Mouse (Mus musculus): ENCODE results near the gene Car15.
A peak's percentile ranks its signal among the peaks of the same experiment; 100 is the strongest.

Car15 gene

GRCm38 (mm10) chr16:17801777-17802455, 36.2 kb downstream of the Car15 start:
- DNase-seq (ENCODE audit: low spot score) = no peak

- no peak for DNase-seq (ENCODE audit: low spot score)
Observed at GRCm38 (mm10) chr16:17799584-17799983, 38.6 kb downstream of the Car15 start.

- DNase-seq (ENCODE audit: low spot score) = peak; percentile 72
Observed at GRCm38 (mm10) chr16:17798321-17799180, 39.6 kb downstream of the Car15 start.

- DNase-seq (ENCODE audit: low spot score) = peak; percentile 43
Observed at GRCm38 (mm10) chr16:17797812-17798311, 40.3 kb downstream of the Car15 start.

- DNase-seq (ENCODE audit: low spot score) = peak; percentile 48
Observed at GRCm38 (mm10) chr16:17796971-17797811, 41.0 kb downstream of the Car15 start, which contains the start of gene Scarf2. Gene Scarf2, plus strand, starts transcription at chr16:17797282.

GRCm38 (mm10) chr16:17796519-17796918, 41.6 kb downstream of the Car15 start:
- DNase-seq (ENCODE audit: low spot score) = no peak

- DNase-seq (ENCODE audit: low spot score) = no peak
Observed at GRCm38 (mm10) chr16:17795643-17796042, 42.5 kb downstream of the Car15 start.

GRCm38 (mm10) chr16:17794047-17794446, 44.1 kb downstream of the Car15 start:
- DNase-seq (ENCODE audit: low spot score) = no peak

GRCm38 (mm10) chr16:17792728-17793127, 45.4 kb downstream of the Car15 start:
- no peak for DNase-seq (ENCODE audit: low spot score)

- no peak for DNase-seq (ENCODE audit: low spot score)
Observed at GRCm38 (mm10) chr16:17785337-17785736, 52.8 kb downstream of the Car15 start.

All from embryo, embryonic 10 days (tissue).